Mouse (Mus musculus): ENCODE results near the gene Isg20.

DNA sequence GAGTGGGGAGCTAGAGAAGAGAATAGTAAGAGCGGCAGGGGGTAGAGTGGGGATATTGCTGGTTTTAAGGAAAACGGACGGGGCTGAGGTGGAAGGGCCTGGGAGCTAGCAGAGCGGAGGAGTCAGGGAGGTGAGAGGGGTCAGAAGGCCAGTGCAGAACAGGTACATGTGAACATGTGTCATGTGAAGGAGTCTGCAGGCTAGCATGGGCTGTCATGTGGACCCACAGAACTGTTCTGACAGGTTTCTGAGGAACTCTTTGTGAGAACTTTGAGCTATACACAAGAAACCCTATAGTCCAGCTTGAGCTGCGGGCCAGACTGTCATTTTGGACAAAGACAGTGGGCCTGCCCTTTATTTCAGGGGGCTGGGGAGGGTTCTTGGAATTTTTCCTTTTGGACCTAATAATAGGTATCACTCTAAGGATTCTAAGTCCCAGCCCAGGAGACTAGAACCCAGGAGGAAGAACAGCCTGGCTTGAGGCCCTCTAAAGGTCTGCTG lies at the start of gene Isg20:
- TF ChIP-seq CTCF (conservative IDR thresholded peaks at IDR 0.05; ENCODE audit: insufficient read depth, insufficient read length, low read depth, low read length), result no peak
- no peak for TF ChIP-seq POLR2A (IDR thresholded peaks at IDR 0.05; ENCODE audit: low read depth, low read length)

All from kidney, adult 2 months (tissue).